Mouse (Mus musculus) G1E (cell line): Measurements from ENCODE around the gene Rnf207.

ENCODE experiments used
- CTCF ChIP-seq: IDR thresholded peaks from 2 replicates; pipeline ENCODE4 v1.5.1; 2012; ENCODE audit warnings: low read depth, low read length, inconsistent platforms, mixed read lengths
- GATA1 ChIP-seq: IDR thresholded peaks from 2 replicates; pipeline ENCODE4 v1.6.1; 2012; ENCODE audit warnings: borderline replicate concordance, low read length, inconsistent platforms, mixed read lengths
- TAL1 ChIP-seq: conservative IDR thresholded peaks from 2 replicates; pipeline ENCODE4 v1.6.1; 2012; ENCODE audit warnings: low read depth, low read length, inconsistent platforms, mixed read lengths

GRCm38 (mm10) chr4:152318517-152319234, at the start of gene Rnf207:
- TF ChIP-seq CTCF (no peak), GATA1 (no peak), TAL1 (no peak)
